Mouse (Mus musculus) T-cell, adult 2 months (primary cell): ENCODE data around the gene Bnc2.

Source experiments
- DNase-seq: peaks from one replicate; pipeline ENCODE4 v3.0.0; 2022; ENCODE audit warnings: low spot score

The Bnc2 gene

DNA sequence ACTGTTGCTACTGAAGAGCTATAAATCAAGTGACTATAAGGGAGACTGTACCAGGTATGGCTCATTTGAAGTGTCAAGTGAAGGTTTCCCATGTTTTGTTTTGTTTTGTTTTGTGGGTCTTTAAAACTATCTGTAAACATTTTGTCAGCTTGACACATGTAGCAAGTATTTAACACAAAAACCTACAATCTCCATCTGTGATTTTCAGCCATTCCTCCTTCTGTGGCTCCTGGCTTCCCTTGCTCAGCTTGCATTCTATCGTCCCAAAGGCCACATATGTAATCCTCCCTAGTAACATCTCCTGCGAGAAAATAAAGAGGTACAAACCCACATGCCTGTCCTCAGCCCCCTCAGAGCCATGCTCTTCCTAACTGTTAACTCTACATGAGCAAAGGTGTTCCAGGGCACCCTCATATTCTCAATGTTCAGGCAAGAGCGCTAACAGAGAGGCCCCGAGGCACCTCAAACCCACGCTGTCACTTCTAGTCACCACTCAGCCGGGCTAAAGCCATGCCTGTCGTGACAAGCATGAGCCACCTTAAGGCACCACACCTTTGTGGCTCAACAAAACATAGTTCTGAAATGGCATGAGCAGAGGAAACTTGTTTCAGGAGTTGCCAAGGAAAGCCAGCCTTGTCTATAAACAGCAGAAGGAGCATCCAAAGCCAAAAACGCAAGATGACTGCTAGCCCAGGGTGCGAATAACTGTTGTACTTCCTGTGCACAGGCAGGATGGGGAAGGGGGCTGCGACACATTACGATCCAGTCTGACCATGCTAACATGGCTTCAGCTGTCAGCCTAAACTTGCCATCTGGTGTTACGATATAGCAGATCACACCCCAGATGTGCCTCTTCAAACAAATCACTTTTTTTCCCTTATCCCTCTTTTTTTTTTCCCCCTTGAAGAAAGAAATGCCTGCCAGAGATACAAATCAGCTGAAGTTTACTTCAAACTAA is 42.0 kb downstream of the Bnc2 start:
- no peak for DNase-seq

- no peak for DNase-seq
These were observed 47.5 kb downstream of the Bnc2 start for GRCm38 (mm10) chr4:84627616-84628015.

DNA sequence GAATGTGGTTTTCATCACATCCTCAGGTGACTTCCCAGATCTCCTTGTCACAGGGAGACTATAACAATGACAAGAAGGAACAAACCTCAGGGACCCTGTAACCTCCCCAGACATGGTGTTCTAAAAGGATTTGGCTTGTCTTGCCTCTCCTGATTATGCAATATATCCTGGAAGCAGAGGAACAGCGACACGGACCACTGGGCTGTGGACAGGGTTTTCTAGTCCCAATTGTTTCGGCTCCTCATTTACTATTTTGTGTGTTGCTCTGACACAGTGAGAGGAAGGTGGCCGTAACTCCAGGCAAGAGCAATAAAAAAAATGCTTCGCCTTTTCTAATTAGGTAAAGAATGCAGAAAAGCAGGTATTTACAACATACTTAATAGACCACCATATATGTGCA is 51.8 kb downstream of the Bnc2 start:
- no peak for DNase-seq

- DNase-seq = no peak
These were observed 53.3 kb downstream of the Bnc2 start for GRCm38 (mm10) chr4:84621785-84622184.

DNA sequence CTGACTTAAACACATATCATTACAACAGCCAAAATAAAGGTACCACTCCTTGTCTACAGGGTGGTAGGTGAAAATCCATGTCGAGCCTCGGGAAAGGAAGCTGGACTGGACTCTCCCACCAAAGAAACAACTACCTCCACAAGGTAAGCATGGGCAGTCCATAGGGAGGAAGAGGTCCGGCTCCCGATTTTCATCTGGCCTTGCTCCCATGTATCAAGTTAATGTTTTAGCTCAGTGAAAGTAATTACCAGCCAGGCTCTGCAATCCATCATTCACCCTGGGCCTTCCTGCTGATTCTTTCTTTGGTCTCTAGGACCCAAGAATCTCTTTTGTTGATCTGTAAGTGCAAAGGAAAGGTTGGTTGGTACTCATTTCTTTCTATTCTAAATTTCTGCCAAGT is 65.2 kb downstream of the Bnc2 start:
- DNase-seq = no peak

DNA sequence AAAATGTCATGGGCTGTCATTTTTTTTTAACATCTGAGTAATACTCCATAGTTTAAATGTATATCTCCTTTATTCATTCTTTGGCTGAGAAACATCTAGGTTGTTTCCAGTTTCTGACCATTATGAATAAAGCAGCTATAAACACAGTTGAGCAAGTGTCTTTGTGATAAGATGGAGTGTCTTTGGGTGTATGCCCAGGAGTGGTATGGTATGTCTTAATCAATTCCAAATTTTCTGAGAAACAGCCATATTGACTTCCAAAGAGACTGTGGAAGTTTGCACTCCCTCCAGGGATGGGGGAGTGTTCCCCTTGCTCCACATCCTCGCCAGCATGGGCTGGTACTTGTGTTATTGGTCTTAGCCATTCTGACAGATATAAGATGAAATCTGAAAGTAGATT is 70.6 kb downstream of the Bnc2 start:
- no peak for DNase-seq

DNA sequence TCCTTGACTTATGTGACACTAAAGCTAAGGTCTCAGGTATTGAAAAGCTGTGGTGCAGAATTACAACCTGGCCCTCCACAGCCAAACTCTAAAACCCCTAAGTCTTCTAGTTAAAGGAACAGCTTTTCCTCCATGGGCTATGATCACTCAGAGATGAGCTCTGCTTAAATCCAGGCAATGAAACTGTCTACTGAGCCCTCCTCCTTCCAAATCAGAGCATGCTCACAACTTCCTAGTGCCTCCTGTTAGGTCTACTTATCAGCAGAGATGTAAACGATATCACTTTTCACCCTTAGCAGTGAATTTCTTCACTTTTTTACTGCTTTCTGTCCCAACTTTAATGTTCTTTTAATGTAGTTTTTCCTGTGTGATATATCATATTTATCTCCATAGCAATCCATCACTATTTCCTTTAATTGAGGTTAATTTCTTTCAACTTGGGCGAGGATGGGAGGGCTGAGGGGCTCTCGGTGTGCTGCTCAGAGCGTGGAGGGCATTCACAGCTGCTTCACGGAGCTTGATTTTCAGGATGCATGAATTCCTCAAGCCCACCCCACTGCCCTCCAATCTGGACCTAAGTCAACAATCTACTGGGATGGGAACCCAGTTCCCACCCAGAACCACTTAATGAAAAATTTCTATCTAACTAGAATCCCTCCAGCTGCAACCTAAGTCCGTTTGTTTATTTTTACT is 94.7 kb downstream of the Bnc2 start:
- DNase-seq = no peak

- no peak for DNase-seq
These were observed 96.8 kb downstream of the Bnc2 start for GRCm38 (mm10) chr4:84578296-84578695.

DNA sequence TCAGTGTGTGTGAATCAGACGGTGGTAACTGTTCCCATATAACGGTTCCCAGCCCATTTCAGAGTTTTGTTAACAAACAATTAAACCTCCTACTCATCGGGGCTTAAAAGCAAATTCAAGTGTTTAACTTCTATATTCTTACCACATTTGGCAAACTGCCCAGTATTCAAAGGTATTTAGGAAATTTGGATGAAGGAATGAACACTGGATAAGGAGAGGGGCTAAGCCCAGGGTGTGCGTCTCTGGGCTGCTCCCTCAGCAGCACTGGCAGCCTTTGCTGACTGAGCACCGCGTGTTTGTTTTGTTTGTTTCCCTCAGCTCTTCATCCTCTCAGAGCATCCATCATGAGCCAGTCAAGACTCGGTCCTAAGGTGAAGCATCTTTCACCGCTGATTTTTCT is 109.0 kb downstream of the Bnc2 start:
- no peak for DNase-seq

- DNase-seq = no peak
These were observed 129.7 kb downstream of the Bnc2 start for GRCm38 (mm10) chr4:84545204-84545871.

DNA sequence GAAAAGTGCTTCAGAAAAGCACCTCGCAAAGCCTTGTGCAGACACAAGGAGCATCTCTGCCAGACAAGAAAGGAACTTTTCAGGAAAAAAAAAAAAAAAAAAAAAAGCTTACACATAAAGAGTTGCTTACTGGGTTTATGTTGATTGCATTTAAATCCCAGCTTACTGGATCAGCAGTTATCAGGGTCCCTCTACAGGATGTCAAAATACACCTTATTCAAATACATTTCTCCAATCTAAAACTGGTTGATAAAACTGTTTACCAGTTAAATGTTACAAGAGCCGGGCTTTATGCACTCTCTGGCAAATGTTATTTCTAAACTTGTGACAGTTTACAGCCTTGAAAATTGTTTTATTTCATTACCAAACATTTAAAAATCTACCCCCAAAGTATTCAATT is 130.4 kb downstream of the Bnc2 start:
- no peak for DNase-seq

DNA sequence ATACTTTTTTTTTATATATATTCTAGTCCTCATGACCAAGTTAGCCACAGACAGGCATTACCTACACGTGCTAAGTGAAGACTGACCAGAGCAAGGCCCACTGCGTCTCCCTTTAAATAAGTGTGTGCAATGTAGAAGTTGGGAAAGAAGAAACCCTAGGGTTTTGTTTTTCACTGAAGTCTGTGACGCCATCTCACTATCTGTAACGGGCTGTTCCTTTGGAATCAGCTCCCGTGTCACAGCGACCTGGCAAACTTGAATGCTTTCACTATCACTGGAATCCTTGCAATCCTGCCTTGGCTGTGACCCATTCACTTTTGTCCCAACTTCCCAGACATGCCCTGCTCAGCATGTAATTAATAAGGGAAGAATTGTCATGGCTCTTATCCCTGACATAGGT is 134.5 kb downstream of the Bnc2 start:
- DNase-seq = no peak

DNA sequence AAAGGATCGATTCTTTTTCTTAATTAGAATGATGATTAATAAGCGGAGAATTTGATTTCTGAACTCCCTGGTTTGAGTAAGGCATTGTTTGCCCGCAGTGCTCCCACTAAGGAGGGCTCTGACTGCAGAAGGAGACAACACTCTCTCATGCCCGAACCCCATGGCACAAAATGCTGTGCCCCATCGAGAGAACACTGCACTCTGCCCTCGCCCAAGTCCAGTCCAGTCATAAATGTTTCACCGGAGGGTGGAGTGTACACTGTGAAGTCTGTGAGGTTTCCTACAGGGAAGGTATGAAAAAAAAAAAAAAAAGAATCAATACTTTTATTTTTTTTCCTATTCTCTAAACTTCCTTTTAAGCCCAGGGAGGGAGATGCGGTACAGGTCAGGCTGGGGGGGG is 135.7 kb downstream of the Bnc2 start:
- no peak for DNase-seq

DNA sequence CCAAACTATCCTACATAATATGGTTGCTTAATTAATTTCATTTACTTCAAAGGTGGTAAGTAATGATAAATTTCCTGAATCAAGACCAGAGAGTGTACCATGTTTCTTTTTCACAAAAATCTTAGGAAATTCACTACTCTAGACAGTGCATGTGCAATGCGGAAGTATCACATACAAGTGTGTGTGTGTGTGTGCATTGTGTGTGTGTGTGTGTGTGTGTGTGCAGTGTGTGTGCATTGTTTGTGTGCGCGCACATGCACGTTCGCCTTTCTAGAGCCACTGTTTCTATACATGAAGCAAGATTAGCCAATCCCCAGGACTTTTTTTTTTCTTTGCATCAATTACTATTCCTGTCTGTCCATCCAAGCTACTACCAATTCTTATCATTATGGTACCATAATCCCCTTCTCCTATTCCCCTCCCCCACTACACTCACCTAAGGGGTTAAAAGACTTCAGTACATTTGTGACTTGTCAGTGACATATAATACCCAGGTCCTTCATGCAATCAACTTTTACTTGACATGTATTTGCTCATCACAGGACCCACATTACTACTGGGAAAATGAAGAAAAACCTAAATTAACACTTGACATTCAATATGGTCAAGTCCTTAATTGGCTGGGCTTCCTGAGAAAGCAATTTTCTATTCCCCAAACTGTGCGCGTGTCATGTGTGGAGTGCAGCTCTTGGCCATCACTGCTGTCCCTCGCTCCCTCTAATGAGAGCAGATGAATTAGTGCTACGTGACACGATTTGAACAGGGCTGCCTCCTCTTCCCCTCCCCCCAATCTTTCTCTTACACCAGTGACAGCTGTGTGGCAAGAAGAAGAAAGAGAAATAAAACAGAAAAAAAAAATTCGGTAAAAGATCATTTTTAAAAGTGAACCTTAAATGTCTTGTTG is 145.9 kb downstream of the Bnc2 start:
- DNase-seq = no peak

GRCm38 (mm10) chr4:84528358-84528757 is 146.7 kb downstream of the Bnc2 start:
- no peak for DNase-seq

DNA sequence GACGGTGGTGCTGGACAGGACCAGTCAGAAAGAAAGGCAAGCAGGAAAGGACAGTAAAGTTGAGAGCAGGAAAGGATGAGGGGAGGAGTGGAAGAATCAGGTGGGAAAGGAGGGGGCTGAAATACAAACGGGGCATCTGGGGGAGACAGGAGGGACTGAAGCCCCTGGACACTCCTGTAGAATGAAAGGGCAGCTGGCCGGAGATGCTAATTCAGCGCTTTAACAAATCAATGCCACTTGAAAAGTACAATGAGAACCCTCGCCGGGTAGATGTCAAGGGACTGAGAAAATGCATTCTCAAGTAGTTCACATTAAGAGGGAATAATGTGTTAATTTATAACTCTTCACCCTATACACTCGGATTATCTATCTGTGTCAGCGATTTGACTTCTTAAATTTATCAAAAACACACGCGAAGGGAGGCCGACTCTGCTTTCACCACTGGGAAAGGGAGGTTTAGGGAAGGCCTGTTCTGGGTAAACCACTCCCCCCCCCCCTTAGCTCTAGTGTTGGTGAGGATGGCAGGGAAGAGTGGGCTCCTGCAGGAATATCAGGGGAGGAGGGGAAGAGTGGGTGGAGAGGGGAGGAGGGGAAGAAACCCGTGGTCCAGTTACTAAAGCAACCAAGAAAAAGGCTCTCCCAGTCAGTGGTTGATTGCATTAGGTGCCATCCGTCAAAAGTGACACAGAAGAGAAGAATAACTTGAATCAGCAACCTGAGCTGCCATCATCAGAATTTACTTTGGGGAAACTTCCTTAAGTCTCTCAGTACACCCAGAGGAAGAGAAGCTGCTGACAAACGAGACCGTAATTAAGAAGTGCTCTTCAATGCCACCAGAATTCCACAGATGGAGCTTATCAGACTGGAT is 147.8 kb downstream of the Bnc2 start:
- DNase-seq = no peak

DNA sequence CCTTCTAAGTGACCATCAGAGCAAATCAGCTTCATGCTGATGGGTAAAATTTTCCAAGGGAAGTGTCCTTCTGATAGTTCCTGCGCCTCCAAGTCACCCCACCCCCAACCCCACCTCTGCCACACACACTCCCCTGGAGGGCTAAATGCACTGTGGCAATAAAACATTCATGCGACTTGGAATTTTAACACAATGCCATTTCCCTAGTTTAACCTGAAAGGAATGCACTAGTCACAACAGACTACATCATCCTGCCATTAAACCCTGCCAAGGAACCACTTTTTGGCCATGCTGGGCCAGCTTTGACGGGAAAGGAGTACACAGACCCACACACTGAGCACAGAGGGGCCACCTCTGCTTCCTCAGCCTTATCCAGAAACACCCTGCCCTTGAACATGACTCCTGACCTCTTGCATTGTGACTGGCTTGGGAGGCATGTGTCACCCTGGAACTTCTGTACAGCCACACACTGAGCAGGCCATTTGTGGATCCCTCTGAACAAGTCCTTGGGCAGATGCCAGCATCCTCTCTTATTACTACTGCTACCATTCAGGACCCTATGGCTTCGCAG is 151.3 kb downstream of the Bnc2 start:
- no peak for DNase-seq

- no peak for DNase-seq
These were observed 151.9 kb downstream of the Bnc2 start for GRCm38 (mm10) chr4:84523211-84523610.

GRCm38 (mm10) chr4:84521562-84521961 is 153.5 kb downstream of the Bnc2 start:
- DNase-seq = no peak

DNA sequence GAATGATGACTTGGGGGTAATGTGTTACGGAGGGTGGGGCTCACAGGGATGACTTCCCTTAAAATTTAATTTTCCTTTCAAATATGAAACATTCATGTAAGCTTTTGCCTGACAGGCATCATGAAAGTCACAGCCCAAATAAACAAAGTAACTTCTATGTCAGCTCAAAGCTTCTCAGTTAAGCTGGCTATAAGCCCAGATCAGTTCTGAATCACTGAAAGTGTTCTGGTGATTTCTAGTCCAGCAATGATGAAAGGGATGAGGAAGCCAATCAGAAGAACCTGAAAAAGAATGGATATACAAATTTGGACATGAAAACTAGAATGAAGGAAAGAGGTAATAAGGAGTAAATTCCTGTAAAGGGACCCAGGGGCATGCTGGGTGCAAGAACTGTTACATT is 164.6 kb downstream of the Bnc2 start:
- DNase-seq = no peak
